Mouse (Mus musculus) hindlimb bud, embryonic 11.5 days (tissue): ENCODE data around the gene Focad.

ENCODE experiments used
- DNase-seq: peaks from one replicate; pipeline ENCODE4 v3.0.0-alpha.2; 2012; ENCODE audit warnings: low read depth, low spot score; ENCODE audit errors: extremely low spot score

The Focad gene

DNA sequence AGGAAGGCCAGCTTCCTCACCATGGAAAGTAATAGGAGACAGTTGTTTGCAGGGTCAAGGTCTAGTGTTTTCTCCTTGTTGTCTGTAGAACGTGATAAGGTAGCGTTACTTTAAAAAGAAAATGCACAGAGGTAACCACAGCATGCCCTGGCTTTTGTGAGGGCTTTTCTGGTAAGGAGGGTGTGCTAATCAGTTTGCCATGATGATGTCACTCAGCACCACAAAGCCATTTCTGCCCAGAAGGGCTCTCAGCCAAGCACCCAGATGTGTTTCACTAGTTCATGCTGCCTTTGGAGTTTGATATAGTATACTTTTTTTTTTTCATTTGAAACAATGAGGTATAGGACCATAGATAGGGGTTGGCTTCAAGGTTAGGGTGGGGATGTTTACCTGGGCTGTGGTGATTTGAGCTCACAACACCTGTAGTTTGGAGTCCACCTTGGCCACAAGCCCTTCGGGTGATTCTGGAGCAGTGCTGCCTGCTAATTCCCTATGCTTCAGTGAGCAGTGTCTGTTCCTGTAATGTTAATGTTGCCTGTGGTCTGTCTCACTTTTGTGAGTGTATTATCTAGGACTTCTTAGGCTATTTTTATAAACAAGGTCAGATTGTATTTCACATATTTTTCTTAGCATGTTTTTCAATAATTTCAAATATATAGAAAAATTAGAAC lies 61.2 kb downstream of the Focad start:
- DNase-seq: no peak

DNA sequence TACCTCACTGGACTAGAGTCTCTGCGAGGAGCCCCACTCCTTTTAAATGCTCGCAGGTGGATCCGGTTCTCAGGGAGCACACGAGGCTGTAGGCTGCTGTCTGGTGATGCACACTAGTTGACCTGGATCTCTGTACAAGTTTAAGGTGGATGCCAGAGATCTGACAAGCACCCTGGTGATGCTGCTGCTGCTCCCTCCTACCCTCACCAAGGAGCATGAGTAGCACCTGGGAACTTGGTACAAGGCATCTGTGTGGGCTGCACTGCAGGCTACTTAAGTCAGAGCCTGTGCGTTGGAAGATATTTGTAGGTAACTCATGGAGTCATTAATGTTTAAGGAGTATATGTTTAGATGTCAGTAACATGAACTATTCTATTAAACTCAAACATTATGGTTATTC lies 62.5 kb downstream of the Focad start:
- no peak for DNase-seq

DNA sequence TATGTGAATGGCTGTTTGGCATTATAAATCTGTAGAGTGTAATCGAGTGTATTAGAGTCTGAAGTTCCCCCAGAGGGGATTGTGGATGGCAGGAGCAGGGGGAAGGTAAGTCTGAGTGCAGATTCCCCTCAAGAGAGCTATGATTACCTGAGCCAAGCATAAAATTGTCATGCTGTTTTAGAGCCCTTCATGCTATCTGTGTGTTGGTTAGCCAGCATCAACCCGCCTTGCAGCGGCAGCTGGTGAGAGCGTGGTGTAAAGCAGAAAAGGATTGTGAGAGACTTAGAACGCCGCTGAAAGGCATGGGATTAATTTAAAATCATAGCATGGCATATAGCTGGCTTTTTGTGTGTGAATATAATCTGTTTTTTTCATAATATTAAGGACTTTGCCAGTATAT lies 63.2 kb downstream of the Focad start:
- DNase-seq: no peak

DNA sequence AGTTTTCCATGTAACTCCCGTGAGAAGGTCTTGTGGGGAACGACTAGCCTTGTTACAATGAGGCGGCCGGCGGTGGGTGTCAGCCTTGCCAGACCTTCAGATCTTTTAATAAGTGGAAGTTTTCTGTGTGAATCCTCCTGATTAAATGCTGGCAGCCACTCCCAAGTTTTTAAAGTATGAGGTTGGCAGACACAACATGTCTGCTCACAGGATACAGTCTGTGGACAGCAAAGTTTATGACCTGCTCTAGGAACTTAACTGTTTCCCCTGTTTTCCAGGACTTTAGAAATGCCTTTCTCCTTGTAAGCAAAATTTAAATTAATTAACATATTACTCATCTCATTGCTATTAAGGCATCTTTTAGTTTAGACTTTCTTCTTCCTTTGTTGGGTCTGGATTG lies 64.8 kb downstream of the Focad start:
- DNase-seq: no peak

DNA sequence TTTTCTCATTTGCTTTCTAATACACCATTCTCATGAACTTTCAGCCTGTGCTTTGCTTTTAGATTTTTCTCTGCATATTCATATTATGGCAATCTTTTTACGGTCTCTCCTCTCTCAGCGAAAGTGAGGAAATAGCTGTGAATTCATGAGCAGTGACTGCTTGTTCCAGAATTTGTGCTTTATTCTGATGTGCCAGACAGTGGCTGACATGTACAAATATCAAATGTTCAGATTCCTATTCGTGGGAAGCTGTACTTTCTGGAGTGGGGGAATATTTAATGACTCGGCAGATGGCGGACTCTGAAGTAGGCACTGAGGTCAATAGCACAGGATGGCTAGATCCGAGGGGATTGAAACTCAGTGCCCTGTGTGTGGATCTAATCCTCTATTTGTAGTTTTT lies 65.3 kb downstream of the Focad start:
- no peak for DNase-seq

DNA sequence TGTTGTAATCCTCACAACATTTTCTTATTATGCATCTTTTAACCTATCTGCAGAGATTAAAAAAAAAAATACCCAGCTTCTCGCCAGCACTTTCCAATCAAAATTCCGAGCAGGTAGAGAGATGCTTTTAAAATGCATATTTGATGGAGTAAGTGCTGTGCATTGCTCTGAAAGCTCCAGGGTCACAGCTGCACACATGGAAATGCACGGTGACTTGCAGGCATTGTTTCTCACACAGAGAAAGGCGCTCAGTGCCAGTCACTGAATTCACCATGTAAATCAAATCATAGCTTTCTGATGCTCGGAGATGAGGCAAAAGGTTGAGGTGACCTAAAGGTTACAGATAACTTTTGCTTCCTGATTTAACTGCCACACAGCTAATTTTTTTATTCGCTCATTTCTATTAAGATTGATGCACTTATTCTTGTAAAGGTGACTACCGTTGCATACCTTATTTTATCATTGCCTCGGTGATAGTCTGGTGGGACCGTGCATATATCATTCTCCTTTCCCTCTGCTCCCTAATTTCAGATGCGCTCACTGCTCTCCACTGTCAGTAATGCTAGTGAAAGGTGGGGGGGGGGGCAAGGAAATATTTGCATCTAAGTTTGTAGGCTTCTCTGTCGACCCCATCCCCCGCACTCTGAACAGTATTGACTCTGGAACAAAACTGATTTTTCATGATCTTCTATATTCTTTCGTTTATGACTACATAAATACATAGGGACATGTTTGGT lies 69.2 kb downstream of the Focad start:
- DNase-seq: no peak

DNA sequence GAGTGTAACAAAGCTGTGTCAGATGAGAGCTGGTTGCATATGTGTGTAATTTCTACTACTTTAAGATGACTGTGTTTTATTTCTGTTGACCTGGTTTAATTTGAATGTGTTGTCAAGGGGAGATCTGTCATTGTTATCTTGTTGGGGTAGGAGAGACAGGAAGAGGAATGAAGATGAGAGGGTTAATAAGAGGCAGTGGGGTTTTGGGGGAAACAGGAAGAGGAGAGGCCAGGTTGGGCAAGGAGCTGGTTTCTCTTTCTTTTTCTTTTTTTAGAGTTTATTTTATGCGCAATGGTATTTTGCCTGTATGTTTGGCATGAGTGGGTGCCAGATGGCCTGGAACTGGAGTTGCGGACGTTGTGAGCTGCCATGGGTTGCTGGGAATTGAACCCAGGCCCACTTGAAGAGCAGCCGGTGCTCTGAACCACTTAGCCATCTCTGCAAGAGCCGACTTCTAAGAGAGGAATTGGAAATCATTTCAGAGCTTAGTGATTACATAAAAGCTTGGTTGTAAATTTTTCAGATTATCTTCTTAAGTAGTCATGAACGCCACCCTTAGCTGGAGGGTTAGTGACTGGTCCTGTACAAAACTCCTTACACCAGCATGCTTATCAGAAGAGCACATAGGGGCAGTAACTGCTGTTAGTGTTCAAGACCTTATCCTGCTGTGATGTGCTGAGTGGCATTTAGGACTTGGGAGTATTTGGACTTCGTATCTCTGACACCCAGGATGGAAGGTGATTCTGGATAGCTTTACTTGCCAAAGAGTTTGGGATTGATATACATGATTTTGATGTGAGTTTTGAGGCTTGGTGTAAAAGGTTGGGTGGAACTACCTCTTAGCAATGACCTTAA lies 72.8 kb downstream of the Focad start:
- DNase-seq: no peak

DNA sequence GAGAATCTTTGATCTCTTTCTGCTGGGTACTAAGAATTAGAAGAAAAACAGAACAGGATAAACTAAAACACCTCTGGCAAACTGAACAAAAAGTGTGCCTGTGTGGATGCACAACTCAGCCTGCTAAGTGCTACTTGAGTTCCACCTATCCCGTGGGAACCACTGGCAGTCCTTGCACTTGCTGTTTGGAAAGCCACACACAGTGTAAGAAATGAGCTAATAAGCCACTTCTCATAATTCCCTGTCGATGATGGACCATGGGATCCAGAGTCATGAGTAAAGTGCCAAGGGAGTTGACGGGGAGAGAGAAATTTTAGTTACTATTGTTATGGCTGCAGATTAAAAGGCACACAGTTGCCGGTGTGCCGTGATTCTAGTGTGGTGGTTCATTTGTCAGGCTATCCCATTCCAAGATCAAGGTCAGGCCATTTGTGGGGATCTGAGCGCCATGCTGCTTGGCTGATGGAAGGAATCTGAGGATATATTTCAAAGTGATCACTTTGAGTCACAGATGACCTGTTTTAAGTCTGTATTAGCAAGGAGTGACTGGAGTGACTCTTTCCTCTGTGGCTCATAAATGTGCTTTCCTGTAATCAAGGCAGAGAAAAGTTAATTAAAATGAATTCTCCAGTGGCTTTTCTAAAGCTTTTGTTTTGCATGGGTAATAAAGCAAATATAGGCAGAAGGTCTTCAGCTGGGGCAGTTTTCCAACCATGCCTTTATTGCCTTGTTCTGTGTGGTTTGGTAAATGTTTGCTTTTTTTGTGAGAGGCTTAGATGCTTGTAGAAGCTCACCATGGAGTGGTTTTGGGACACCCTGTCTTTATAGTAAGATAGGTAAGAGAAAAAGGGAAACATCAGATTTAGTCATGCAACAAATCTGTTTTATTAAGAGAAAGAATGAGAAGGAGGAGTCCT lies 80.9 kb downstream of the Focad start:
- DNase-seq: no peak

DNA sequence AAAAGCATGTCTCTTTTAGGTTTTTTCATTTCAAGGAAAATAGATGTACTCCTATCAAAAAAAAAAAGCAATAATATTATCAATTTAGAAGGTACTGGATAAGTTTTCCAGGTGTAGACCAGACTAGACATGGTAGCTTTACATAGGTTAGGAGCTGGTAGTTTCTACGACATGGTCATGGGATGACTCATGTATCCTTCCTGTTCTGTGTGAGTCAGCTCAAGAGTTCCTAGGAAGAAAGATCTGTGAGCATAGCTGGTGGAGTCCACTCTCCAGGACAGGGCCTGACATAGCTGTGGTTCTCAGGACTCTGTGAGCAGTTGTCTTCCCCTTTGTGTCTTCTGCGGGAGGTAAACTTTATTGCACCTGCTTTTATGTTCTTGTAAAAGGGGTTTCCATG lies 84.9 kb downstream of the Focad start:
- DNase-seq: no peak

DNA sequence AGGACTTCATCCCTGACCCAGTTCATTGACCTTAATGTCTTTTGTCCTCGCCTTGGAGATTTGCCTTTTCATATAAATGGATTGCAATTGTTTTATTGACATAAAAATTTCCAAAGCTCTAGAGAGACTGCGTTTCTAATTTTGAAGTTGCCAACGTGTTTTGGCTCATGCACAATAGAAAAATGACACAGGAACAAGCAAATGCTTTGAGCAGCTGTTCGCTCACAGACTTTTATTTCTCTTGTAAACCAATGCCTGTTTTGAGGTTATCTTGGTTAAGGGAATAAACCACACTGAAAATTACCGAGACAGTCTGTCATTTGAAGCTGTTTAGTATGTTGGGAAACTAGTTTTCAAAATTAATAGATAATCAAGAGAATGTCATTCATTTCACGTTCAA lies 89.9 kb downstream of the Focad start:
- DNase-seq: no peak

DNA sequence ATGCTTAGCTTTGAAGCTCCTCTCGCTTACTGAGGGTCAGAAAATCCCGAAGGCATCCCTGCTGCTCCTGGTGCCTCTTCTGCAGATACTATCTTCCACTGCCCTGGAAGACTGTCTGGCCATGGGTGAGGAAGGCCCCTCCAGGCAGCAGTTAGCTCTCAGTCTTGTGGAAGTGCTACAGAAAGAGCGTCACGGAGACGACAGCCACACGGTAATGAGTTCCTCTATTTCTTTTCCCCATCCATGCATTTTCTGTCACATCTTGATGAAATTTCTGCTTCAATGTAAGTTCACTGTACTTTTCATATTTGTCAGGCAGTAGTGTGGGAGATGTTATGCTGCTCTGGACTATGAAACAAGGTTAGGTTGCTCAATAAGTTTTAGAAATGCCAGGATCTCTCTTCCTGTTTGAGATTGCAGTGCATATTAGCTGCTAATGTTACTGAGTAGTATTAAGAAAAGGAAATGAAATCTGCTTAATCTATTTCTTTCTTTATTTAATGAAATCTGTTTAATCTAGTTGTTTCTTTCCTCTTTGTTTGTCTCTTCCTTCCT lies 91.5 kb downstream of the Focad start:
- no peak for DNase-seq

DNA sequence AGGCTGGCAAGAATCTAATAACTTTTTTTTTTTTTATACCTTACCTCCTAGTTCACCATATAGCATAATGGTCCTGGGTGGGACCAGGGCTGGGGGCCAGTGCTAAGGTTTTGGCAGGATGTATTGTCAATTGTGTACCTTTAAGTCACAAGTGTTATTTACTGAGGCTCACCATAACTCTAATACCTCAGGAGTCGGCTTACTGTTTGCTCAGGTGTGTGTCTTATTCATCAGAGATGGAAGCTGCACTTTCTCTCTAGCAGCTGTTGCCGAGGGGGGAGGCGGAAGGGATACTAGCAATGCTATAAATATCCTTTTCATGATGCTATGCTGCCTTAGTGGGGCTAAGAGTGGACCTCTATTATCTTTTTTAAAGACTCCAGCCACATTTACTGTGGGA lies 93.2 kb downstream of the Focad start:
- DNase-seq: no peak

DNA sequence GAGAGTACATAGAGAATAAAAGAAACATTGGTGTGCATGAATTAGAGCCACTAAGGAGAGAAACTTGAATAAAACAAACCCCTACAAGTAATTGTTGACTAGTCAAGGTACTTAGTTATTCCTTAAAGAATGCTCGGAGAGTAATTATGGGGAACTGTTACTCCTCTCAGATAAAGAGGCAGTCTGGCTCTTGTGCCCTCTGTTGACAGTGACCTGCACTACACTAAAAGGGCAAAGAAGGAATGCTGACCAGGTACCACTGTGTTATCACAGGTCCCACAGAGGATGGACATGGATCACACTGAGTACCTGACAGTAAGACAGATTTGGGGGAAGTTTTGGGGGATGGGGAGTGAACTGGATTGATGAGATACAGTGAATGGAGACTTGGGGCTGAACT lies 95.1 kb downstream of the Focad start:
- DNase-seq: no peak

DNA sequence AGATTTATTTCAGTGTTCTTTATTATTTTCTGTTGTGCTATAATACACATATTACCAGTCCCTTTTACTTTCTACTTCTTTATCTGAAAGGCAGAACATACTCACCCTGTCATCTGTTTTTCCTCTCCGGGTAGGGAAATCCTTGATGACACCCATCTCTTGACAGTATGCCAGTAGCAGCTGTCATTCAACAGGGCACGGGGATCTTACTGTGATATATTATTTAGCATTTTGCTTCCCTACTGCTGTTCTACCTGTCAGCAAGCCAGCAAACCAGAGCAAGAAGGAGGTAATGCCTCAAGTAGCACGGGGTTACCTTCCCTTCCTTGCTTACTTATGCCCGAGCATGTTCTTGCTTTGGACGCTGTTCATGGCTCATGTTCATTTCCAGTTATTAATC lies 99.8 kb downstream of the Focad start:
- DNase-seq: no peak

DNA sequence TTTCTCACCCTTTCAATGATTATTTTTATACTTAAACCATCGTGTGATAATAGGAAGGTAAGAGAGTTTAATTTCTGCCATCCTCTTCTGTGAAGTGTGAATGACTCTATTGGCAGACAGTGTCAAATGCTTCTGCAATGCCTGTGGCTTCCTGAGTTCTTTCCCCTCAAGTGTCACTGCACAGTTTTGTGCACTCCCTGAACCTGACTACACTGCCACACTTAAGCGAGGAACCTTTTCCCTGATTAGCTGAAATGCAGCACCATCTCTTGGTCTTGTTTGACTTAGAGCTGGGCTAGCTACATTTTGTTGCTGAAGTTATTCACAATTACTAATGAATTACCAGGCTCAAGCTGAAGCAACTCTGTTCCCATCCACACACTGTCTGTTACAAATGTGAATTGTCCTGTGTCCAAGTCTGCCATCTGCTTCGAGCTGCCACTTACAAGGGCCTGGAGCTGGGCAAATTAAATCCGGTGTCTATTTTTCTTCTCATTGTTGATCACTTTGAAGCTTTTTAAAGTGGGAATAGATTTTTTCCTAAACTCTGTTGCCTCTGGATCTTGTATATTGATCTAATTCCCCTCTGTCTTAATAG lies 101.6 kb downstream of the Focad start:
- no peak for DNase-seq

DNA sequence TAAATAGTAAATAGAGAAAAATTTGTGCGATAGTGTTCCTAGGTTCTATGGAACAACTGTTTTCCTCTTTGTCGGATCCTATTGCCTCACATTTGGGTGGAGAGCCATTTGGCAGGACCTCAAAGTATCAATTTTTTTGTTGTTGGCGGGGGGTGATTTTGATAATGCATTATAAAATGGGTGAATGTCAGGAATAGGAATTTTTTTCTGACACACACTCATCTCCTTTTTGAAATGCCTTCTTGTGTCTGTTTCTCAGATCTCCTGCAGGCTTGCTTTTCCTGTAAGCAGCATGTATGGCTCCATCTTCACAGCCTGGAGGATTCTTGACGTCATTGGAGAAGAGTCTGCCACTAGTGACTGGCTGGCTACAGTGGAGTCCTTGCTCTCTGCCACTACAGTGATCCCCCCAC lies 102.1 kb downstream of the Focad start:
- no peak for DNase-seq

DNA sequence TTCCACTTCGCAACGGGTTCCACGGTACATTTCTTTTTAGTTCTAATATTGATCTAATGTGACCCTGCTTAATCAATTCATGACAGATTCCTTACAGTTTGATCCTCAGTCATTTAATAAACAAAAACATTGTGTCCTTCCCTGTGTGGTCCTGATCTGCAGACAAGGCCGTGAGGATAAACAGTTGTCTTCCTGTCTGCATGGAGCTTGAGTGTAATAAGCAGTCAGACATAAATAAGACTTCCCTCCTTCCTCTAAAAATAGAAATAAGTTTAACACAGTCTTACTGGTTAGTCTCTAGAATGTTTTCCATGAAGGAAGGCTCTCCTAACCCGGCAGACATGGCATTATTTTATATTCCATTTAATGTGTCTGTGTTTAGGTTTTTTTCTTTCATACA lies 102.8 kb downstream of the Focad start:
- DNase-seq: no peak

DNA sequence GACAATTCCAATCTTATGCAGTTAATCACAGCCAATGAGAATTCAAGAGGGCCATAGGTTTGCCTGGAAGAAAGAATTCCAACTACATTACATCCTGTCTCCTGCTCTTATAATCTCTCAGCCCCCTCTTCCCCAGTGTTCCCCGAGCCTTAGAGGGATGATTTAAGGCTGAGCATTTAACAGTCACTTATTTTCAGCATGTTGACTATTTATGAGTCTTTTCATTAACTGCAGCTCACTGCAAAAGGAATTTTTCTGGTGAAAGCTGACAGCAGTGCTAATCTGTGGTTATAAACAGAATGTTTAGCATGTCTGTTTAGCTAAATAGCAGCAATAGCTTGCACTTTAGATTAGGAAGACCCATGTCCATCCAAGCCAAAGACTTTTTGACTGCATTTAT lies 104.8 kb downstream of the Focad start:
- DNase-seq: no peak

DNA sequence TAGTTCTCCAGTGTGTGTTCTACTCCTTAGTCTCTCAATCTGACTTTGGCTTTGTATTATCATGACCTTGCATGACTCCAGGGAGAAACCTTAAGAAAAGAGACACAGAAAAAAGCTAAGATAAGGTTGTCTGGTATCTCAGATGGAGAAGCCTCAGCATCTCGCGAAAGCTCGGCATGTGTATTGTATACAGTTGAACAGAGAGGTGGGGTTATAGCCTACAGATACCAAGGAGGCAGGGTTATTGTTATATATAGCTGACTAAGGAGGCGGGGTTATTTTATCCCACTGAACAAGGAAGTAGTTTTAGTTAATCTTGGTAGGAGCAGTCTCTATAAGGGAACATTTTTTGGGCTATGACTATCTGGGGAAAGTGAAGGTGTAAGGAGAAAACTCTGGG lies 106.6 kb downstream of the Focad start:
- DNase-seq: no peak

DNA sequence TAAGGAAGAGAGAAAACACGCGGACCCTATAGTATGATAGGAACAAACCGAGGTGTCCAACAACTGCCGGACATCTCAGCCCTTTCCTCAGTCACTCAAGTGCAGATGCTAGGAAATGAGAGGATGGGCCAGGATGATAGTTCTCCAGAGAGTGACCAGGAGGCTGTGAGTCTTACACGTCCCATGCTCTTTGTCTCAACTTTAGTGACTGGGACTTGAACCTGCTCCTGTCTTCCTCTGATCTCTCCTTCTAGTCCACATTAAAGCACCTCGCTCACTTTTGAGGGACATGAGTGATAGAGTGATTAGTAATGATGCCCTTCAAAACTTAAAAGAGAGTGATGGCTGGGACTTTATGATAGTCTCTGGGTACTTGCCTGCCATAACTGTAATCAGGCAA lies 114.2 kb downstream of the Focad start:
- no peak for DNase-seq
